Mouse (Mus musculus): ENCODE measurements at regions not wholly inside any gene's neighbourhood (a gene's known extent, or its start where the extent isn't known, plus 50 kb on each side); places are given as distances from the start of the nearest gene placed in this dataset.

- no peaks in the 10 kb centered on the region for H3K36me3 ChIP-seq (ENCODE audit: control insufficient read depth, insufficient read depth, low read length)
- no peaks in the 10 kb centered on the region for H3K9me3 ChIP-seq (ENCODE audit: control insufficient read depth, low read depth, low read length)
- no peaks in the 10 kb centered on the region for H3K27me3 ChIP-seq (ENCODE audit: control insufficient read depth, insufficient read depth, low read length)
- WGBS, result 18% methylated on average over 3 of the region's 3 CpGs
- H3K4me1 ChIP-seq (ENCODE audit: control insufficient read depth, insufficient read depth, low read length), result no peaks in the 10 kb centered on the region
- no peak overlapping the region for H3K9ac ChIP-seq (replicated peaks; ENCODE audit: low read depth, low read length)
- ATAC-seq (ENCODE audit: insufficient number of reproducible peaks, insufficient read depth, low FRiP score, low read depth), result no peak; the same call in 1 of the 2 replicates
- no peak overlapping the region for H3K4me2 ChIP-seq (replicated peaks; ENCODE audit: low read depth, low read length)
- H3K4me3 ChIP-seq (ENCODE audit: low read depth, low read length), result no peak overlapping the region
- no peak overlapping the region for H3K27ac ChIP-seq (ENCODE audit: low read length)
Observed at GRCm38 (mm10) chr11:8068873-8069272, 595.5 kb downstream of the Tns3 start.

- no peak overlapping the region for H3K27ac ChIP-seq (ENCODE audit: low read length)
- H3K4me3 ChIP-seq (ENCODE audit: low read depth, low read length), result no peak overlapping the region
- no peak for ATAC-seq (ENCODE audit: insufficient number of reproducible peaks, insufficient read depth, low FRiP score, low read depth)
- no peak overlapping the region for H3K4me2 ChIP-seq (replicated peaks; ENCODE audit: low read depth, low read length)
- H3K9me3 ChIP-seq (ENCODE audit: control insufficient read depth, low read depth, low read length), result no peaks in the 10 kb centered on the region
- H3K36me3 ChIP-seq (ENCODE audit: control insufficient read depth, insufficient read depth, low read length), result no peaks in the 10 kb centered on the region
- no peaks in the 10 kb centered on the region for H3K27me3 ChIP-seq (ENCODE audit: control insufficient read depth, insufficient read depth, low read length)
- no peaks in the 10 kb centered on the region for H3K4me1 ChIP-seq (ENCODE audit: control insufficient read depth, insufficient read depth, low read length)
- 87% methylated on average over 4 of the region's 4 CpGs for WGBS
- no peak overlapping the region for H3K9ac ChIP-seq (replicated peaks; ENCODE audit: low read depth, low read length)
Observed at GRCm38 (mm10) chr11:8067330-8067729, 597.0 kb downstream of the Tns3 start.

- 94% methylated on average over 5 of the region's 5 CpGs for WGBS
- Histone ChIP-seq H3K9ac (replicated peaks; ENCODE audit: low read depth, low read length) (no peak overlapping the region), H3K4me1 (ENCODE audit: control insufficient read depth, insufficient read depth, low read length) (no peaks in the 10 kb centered on the region), H3K36me3 (ENCODE audit: control insufficient read depth, insufficient read depth, low read length) (no peaks in the 10 kb centered on the region), H3K9me3 (ENCODE audit: control insufficient read depth, low read depth, low read length) (no peaks in the 10 kb centered on the region), H3K27ac (ENCODE audit: low read length) (no peak overlapping the region), H3K4me3 (ENCODE audit: low read depth, low read length) (no peak overlapping the region), H3K27me3 (ENCODE audit: control insufficient read depth, insufficient read depth, low read length) (no peaks in the 10 kb centered on the region), H3K4me2 (replicated peaks; ENCODE audit: low read depth, low read length) (no peak overlapping the region)
- ATAC-seq (ENCODE audit: insufficient number of reproducible peaks, insufficient read depth, low FRiP score, low read depth), result no peak
Observed at GRCm38 (mm10) chr11:8065811-8066210, 598.5 kb downstream of the Tns3 start.

- WGBS, result 83% methylated on average over 1 of the region's 1 CpGs
- H3K4me3 ChIP-seq (ENCODE audit: low read depth, low read length), result no peak overlapping the region
- ATAC-seq (ENCODE audit: insufficient number of reproducible peaks, insufficient read depth, low FRiP score, low read depth), result no peak
Observed at GRCm38 (mm10) chr11:8065086-8065485, 599.2 kb downstream of the Tns3 start.

GRCm38 (mm10) chr11:8061989-8062388, 602.3 kb downstream of the Tns3 start:
- Histone ChIP-seq H3K36me3 (ENCODE audit: control insufficient read depth, insufficient read depth, low read length) (no peaks in the 10 kb centered on the region), H3K27me3 (ENCODE audit: control insufficient read depth, insufficient read depth, low read length) (no peaks in the 10 kb centered on the region), H3K9me3 (ENCODE audit: control insufficient read depth, low read depth, low read length) (no peaks in the 10 kb centered on the region), H3K4me2 (replicated peaks; ENCODE audit: low read depth, low read length) (no peak overlapping the region), H3K4me3 (ENCODE audit: low read depth, low read length) (no peak overlapping the region), H3K27ac (ENCODE audit: low read length) (no peak overlapping the region), H3K4me1 (ENCODE audit: control insufficient read depth, insufficient read depth, low read length) (no peaks in the 10 kb centered on the region), H3K9ac (replicated peaks; ENCODE audit: low read depth, low read length) (no peak overlapping the region)
- WGBS, result 76% methylated on average over 3 of the region's 3 CpGs
- ATAC-seq (ENCODE audit: insufficient number of reproducible peaks, insufficient read depth, low FRiP score, low read depth), result no peak

More at GRCm38 (mm10) chr11:8065086-8065485, 599.2 kb downstream of the Tns3 start:
- no peaks in the 10 kb centered on the region for H3K4me1 ChIP-seq (ENCODE audit: control insufficient read depth, insufficient read depth, low read length)
- no peaks in the 10 kb centered on the region for H3K27me3 ChIP-seq (ENCODE audit: control insufficient read depth, insufficient read depth, low read length)
- no peak overlapping the region for H3K27ac ChIP-seq (ENCODE audit: low read length)
- H3K9ac ChIP-seq (replicated peaks; ENCODE audit: low read depth, low read length), result no peak overlapping the region
- H3K9me3 ChIP-seq (ENCODE audit: control insufficient read depth, low read depth, low read length), result no peaks in the 10 kb centered on the region
- H3K4me2 ChIP-seq (replicated peaks; ENCODE audit: low read depth, low read length), result no peak overlapping the region
- no peaks in the 10 kb centered on the region for H3K36me3 ChIP-seq (ENCODE audit: control insufficient read depth, insufficient read depth, low read length)

- Histone ChIP-seq H3K36me3 (ENCODE audit: control insufficient read depth, insufficient read depth, low read length) (no peaks in the 10 kb centered on the region), H3K9ac (replicated peaks; ENCODE audit: low read depth, low read length) (no peak overlapping the region), H3K27ac (ENCODE audit: low read length) (no peak overlapping the region), H3K4me3 (ENCODE audit: low read depth, low read length) (no peak overlapping the region), H3K4me1 (ENCODE audit: control insufficient read depth, insufficient read depth, low read length) (no peaks in the 10 kb centered on the region), H3K27me3 (ENCODE audit: control insufficient read depth, insufficient read depth, low read length) (no peaks in the 10 kb centered on the region), H3K9me3 (ENCODE audit: control insufficient read depth, low read depth, low read length) (no peaks in the 10 kb centered on the region), H3K4me2 (replicated peaks; ENCODE audit: low read depth, low read length) (no peak overlapping the region)
- WGBS, result 57% methylated on average over 3 of the region's 3 CpGs
- no peak for ATAC-seq (ENCODE audit: insufficient number of reproducible peaks, insufficient read depth, low FRiP score, low read depth)
Observed at GRCm38 (mm10) chr11:8061573-8061972, 602.8 kb downstream of the Tns3 start.

GRCm38 (mm10) chr11:8051499-8051898, 612.8 kb downstream of the Tns3 start:
- no peak for ATAC-seq (ENCODE audit: insufficient number of reproducible peaks, insufficient read depth, low FRiP score, low read depth)
- Histone ChIP-seq H3K9ac (replicated peaks; ENCODE audit: low read depth, low read length) (no peak overlapping the region), H3K4me1 (ENCODE audit: control insufficient read depth, insufficient read depth, low read length) (no peaks in the 10 kb centered on the region), H3K4me2 (replicated peaks; ENCODE audit: low read depth, low read length) (no peak overlapping the region), H3K36me3 (ENCODE audit: control insufficient read depth, insufficient read depth, low read length) (no peaks in the 10 kb centered on the region), H3K4me3 (ENCODE audit: low read depth, low read length) (no peak overlapping the region), H3K27ac (ENCODE audit: low read length) (no peak overlapping the region), H3K27me3 (ENCODE audit: control insufficient read depth, insufficient read depth, low read length) (no peaks in the 10 kb centered on the region), H3K9me3 (ENCODE audit: control insufficient read depth, low read depth, low read length) (no peaks in the 10 kb centered on the region)
- 56% methylated on average over 4 of the region's 4 CpGs for WGBS

- Histone ChIP-seq H3K4me2 (replicated peaks; ENCODE audit: low read depth, low read length) (no peak overlapping the region), H3K27ac (ENCODE audit: low read length) (no peak overlapping the region), H3K9ac (replicated peaks; ENCODE audit: low read depth, low read length) (no peak overlapping the region), H3K4me3 (ENCODE audit: low read depth, low read length) (no peak overlapping the region), H3K36me3 (ENCODE audit: control insufficient read depth, insufficient read depth, low read length) (no peaks in the 10 kb centered on the region), H3K27me3 (ENCODE audit: control insufficient read depth, insufficient read depth, low read length) (no peaks in the 10 kb centered on the region), H3K9me3 (ENCODE audit: control insufficient read depth, low read depth, low read length) (no peaks in the 10 kb centered on the region), H3K4me1 (ENCODE audit: control insufficient read depth, insufficient read depth, low read length) (no peaks in the 10 kb centered on the region)
- WGBS, result 68% methylated on average over 3 of the region's 3 CpGs
- no peak for ATAC-seq (ENCODE audit: insufficient number of reproducible peaks, insufficient read depth, low FRiP score, low read depth)
Observed at GRCm38 (mm10) chr11:8045086-8045485, 619.2 kb downstream of the Tns3 start.

- Histone ChIP-seq H3K9ac (replicated peaks; ENCODE audit: low read depth, low read length) (no peak overlapping the region), H3K4me1 (ENCODE audit: control insufficient read depth, insufficient read depth, low read length) (no peaks in the 10 kb centered on the region), H3K36me3 (ENCODE audit: control insufficient read depth, insufficient read depth, low read length) (no peaks in the 10 kb centered on the region), H3K27me3 (ENCODE audit: control insufficient read depth, insufficient read depth, low read length) (no peaks in the 10 kb centered on the region), H3K27ac (ENCODE audit: low read length) (no peak overlapping the region), H3K9me3 (ENCODE audit: control insufficient read depth, low read depth, low read length) (no peaks in the 10 kb centered on the region), H3K4me3 (ENCODE audit: low read depth, low read length) (no peak overlapping the region), H3K4me2 (replicated peaks; ENCODE audit: low read depth, low read length) (no peak overlapping the region)
- WGBS, result 66% methylated on average over 2 of the region's 2 CpGs
- ATAC-seq (ENCODE audit: insufficient number of reproducible peaks, insufficient read depth, low FRiP score, low read depth), result no peak
Observed at GRCm38 (mm10) chr11:8030119-8030518, 634.2 kb downstream of the Tns3 start.
